In genomic region chrX:94366029-94366428, GRCm38 (mm10) we compare ENCODE assay signal across 7 mouse cellular contexts. TPM values are rescaled to one million over a fixed set of nuclear protein-coding genes. Genes with fewer than 3 reads are reported as not detected.
DNase-seq lines count a peak whose midpoint lies in the region; ATAC-seq and TF ChIP-seq lines count a peak whose summit lies in the region.

No protein-coding gene starts in this region.

- H3K4me2 ChIP-seq in embryonic facial prominence, embryonic 11.5 days (ENCODE audit: low read depth, low read length), result peak overlapping the region; percentile 37
- H3K4me2 ChIP-seq in hindbrain, embryonic 12.5 days (replicated peaks), result peak overlapping the region; percentile 49
- H3K4me2 ChIP-seq in midbrain, postnatal 0 days (ENCODE audit: low read depth, low read length, poor library complexity, severe bottlenecking), result peak overlapping the region; percentile 40

- peak overlapping the region; percentile 18; the same call in 1 of the 2 replicates for H3K4me3 ChIP-seq in embryonic facial prominence, embryonic 11.5 days (ENCODE audit: low read depth, low read length)
- H3K4me3 ChIP-seq in hindbrain, embryonic 12.5 days, result peak overlapping the region; percentile 52
- peak overlapping the region; percentile 52 for H3K4me3 ChIP-seq in midbrain, postnatal 0 days (ENCODE audit: low read depth, low read length)

- H3K27me3 ChIP-seq in embryonic facial prominence, embryonic 11.5 days (ENCODE audit: control insufficient read depth, insufficient read depth, low read length), result peaks cover 22% of the 10 kb centered on the region
- peaks cover 74% of the 10 kb centered on the region for H3K27me3 ChIP-seq in hindbrain, embryonic 12.5 days
- peaks cover 31% of the 10 kb centered on the region for H3K27me3 ChIP-seq in midbrain, postnatal 0 days (ENCODE audit: insufficient read depth, low read length)

- TF ChIP-seq CTCF in midbrain, postnatal 0 days (IDR thresholded peaks at IDR 0.05), result no peak

- no peaks in the 10 kb centered on the region for H3K36me3 ChIP-seq in embryonic facial prominence, embryonic 11.5 days (replicated peaks; ENCODE audit: control insufficient read depth, insufficient read depth, low read depth, low read length)
- H3K36me3 ChIP-seq in hindbrain, embryonic 12.5 days, result no peaks in the 10 kb centered on the region
- no peaks in the 10 kb centered on the region for H3K36me3 ChIP-seq in midbrain, postnatal 0 days (ENCODE audit: insufficient read depth, low read length)

- no peaks in the 10 kb centered on the region for H3K4me1 ChIP-seq in embryonic facial prominence, embryonic 11.5 days (ENCODE audit: control insufficient read depth, insufficient read depth, low read length)
- H3K4me1 ChIP-seq in hindbrain, embryonic 12.5 days, result no peaks in the 10 kb centered on the region
- no peaks in the 10 kb centered on the region for H3K4me1 ChIP-seq in midbrain, postnatal 0 days (ENCODE audit: insufficient read depth, low read length)

- ATAC-seq in embryonic facial prominence, embryonic 11.5 days (replicated peaks; ENCODE audit: insufficient number of reproducible peaks, low FRiP score, low TSS enrichment, low read depth), result no peak
- no peak for ATAC-seq in hindbrain, embryonic 12.5 days (ENCODE audit: low FRiP score)
- ATAC-seq in midbrain, postnatal 0 days (ENCODE audit: low FRiP score), result no peak

- 15% methylated on average over 15 of the region's 16 CpGs for WGBS in embryonic facial prominence, embryonic 11.5 days
- 15% methylated on average over 16 of the region's 16 CpGs for WGBS in hindbrain, embryonic 12.5 days
- 20% methylated on average over 16 of the region's 16 CpGs for WGBS in midbrain, postnatal 0 days

- DNase-seq in thymus, postnatal 0 days (ENCODE audit: low spot score), result peak; percentile 2
- no peak for DNase-seq in thymus, adult 18-20 months
- no peak for DNase-seq in embryonic facial prominence, embryonic 11.5 days (ENCODE audit: low spot score)
- peak; percentile 1 for DNase-seq in left cerebral cortex, postnatal 4 days
- DNase-seq in midbrain, postnatal 0 days (ENCODE audit: low spot score), result peak; percentile 1
- DNase-seq in urinary bladder, adult 2 months (ENCODE audit: low spot score), result no peak

- no peak overlapping the region for H3K27ac ChIP-seq in embryonic facial prominence, embryonic 11.5 days (replicated peaks; ENCODE audit: low read depth, low read length)
- no peak overlapping the region for H3K27ac ChIP-seq in hindbrain, embryonic 12.5 days
- no peak overlapping the region for H3K27ac ChIP-seq in midbrain, postnatal 0 days (ENCODE audit: low read depth, low read length)

- H3K9ac ChIP-seq in embryonic facial prominence, embryonic 11.5 days (replicated peaks; ENCODE audit: low read length), result no peak overlapping the region
- no peak overlapping the region for H3K9ac ChIP-seq in hindbrain, embryonic 12.5 days
- H3K9ac ChIP-seq in midbrain, postnatal 0 days (replicated peaks; ENCODE audit: low read length, poor library complexity, severe bottlenecking), result no peak overlapping the region

- H3K9me3 ChIP-seq in embryonic facial prominence, embryonic 11.5 days (replicated peaks; ENCODE audit: control insufficient read depth, low read length), result no peaks in the 10 kb centered on the region
- H3K9me3 ChIP-seq in hindbrain, embryonic 12.5 days (replicated peaks), result no peaks in the 10 kb centered on the region
- no peaks in the 10 kb centered on the region for H3K9me3 ChIP-seq in midbrain, postnatal 0 days (ENCODE audit: low read length)

- intact Hi-C loops in left cerebral cortex, postnatal 4 days (cut with DNase I), result loop anchor here (10.0 kb wide), 1 partner anchor 131 kb away; the partner anchor contains the start of gene Klhl15

RNA-seq across cellular contexts. Expression of gene Fam90a1b, which starts 0.5 kb away (rescaled TPM):
- 0.14 and 0.35 TPM in 2 replicates for polyA plus RNA-seq in thymus, postnatal 0 days (2015; fragmentation: Nextera tagmentation; extraction: Ambion mirVana)
- 0.07 TPM in 1 of 2 replicates, not detected in the other for polyA plus RNA-seq in embryonic facial prominence, embryonic 11.5 days (2014; fragmentation: Nextera tagmentation; extraction: Ambion mirVana)
- polyA plus RNA-seq in hindbrain, embryonic 12.5 days (2016; fragmentation: Nextera tagmentation; extraction: Ambion mirVana), result 0.12 TPM in 1 of 2 replicates, not detected in the other
- under 1 TPM in 1 of 2 experiments, not detected in 1; 0.46 TPM for total RNA-seq in left cerebral cortex, postnatal 4 days (2021)
- total RNA-seq in midbrain, postnatal 0 days (2014; rRNA removed), result 0.66 and 1.2 TPM in 2 replicates
- 0.37 and 0.47 TPM in 2 replicates for polyA plus RNA-seq in midbrain, postnatal 0 days (2015; fragmentation: Nextera tagmentation; extraction: Ambion mirVana)
- not detected in 2 replicates for polyA plus RNA-seq in urinary bladder, adult 2 months (2012; rRNA removed)

RNA-seq across cellular contexts. Expression of gene Apoo, which starts 0.9 kb away (rescaled TPM):
- 75.8 and 79.1 TPM in 2 replicates for polyA plus RNA-seq in thymus, postnatal 0 days (2015; fragmentation: Nextera tagmentation; extraction: Ambion mirVana)
- polyA plus RNA-seq in embryonic facial prominence, embryonic 11.5 days (2014; fragmentation: Nextera tagmentation; extraction: Ambion mirVana), result 116 and 118 TPM in 2 replicates
- 109 and 112 TPM in 2 replicates for polyA plus RNA-seq in hindbrain, embryonic 12.5 days (2016; fragmentation: Nextera tagmentation; extraction: Ambion mirVana)
- total RNA-seq in left cerebral cortex, postnatal 4 days (2021), result 10 to 100 TPM; 50.7 to 59.8 TPM
- 58.3 and 58.7 TPM in 2 replicates for total RNA-seq in midbrain, postnatal 0 days (2014; rRNA removed)
- 135 and 146 TPM in 2 replicates for polyA plus RNA-seq in midbrain, postnatal 0 days (2015; fragmentation: Nextera tagmentation; extraction: Ambion mirVana)
- 20.6 and 22.7 TPM in 2 replicates for polyA plus RNA-seq in urinary bladder, adult 2 months (2012; rRNA removed)

Comparison
In these comparisons a context has a peak if more than half of its experiments do, and no peak if none do; other contexts are left out.
1. DNase-seq: peak in thymus, postnatal 0 days (single experiment), left cerebral cortex, postnatal 4 days (single experiment) and midbrain, postnatal 0 days (single experiment); none in thymus, adult 18-20 months (0 of 2), embryonic facial prominence, embryonic 11.5 days (single experiment) and urinary bladder, adult 2 months (single experiment).
2. Peak in every context shown above with its lines, with median percentiles within 50 percentile points of each other: H3K4me2 ChIP-seq and H3K4me3 ChIP-seq.